Mouse (Mus musculus): ENCODE measurements at regions not wholly inside any gene's neighbourhood (a gene's known extent, or its start where the extent isn't known, plus 50 kb on each side); places are given as distances from the start of the nearest gene placed in this dataset.

GRCm38 (mm10) chr2:75341726-75342280 is 317.3 kb upstream of the Hnrnpa3 start:
- DNase-seq (ENCODE audit: low read depth): no peak

GRCm38 (mm10) chr2:75350902-75351301 is 308.2 kb upstream of the Hnrnpa3 start:
- DNase-seq (ENCODE audit: low read depth): no peak

- DNase-seq (ENCODE audit: low read depth): no peak
These were observed 307.1 kb upstream of the Hnrnpa3 start for GRCm38 (mm10) chr2:75351965-75352364.

DNA sequence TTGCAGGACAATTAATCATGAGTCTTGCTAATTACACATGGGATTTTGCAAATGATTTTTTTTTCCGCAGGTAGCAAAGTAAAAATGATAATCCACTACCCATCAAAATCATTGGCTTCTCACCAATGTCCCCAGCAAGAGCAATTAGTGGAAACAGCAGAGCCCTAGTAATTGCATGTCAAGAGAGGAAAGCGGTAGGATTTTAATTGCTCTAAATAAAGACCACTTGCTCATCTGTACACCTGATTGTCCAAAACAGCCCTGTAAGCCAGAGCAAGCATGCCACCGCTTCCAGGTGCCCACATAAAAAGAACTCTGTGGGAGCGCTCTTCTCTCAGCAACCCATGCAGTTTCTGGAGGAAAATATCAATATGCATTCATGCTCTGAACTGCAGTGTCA is 306.5 kb upstream of the Hnrnpa3 start:
- DNase-seq (ENCODE audit: low read depth): no peak

GRCm38 (mm10) chr2:75356691-75357375 is 302.2 kb upstream of the Hnrnpa3 start:
- DNase-seq (ENCODE audit: low read depth): no peak

DNA sequence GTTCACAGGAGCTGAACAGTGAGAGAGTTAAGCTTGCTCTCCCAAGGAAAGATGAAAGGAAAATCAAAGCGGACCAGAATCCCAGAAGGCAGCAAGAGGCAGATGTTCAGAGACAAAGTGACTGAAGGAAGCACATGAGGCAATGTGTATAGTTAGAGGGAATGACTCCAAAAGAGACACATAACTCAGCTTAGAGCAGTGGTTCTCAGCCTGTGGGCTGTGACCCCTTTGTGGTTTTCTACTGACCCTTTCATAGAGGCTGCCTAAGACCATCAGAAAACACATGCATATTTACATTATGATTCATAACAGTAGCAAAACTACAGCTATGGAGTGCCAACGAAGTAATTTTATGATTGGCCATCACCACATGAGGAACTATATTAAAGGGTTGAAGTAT is 301.5 kb upstream of the Hnrnpa3 start:
- DNase-seq (ENCODE audit: low read depth): no peak

GRCm38 (mm10) chr2:75360936-75361335 is 298.1 kb upstream of the Hnrnpa3 start:
- DNase-seq (ENCODE audit: low read depth): no peak

GRCm38 (mm10) chr2:75376666-75377065 is 282.4 kb upstream of the Hnrnpa3 start:
- DNase-seq (ENCODE audit: low read depth): no peak

DNA sequence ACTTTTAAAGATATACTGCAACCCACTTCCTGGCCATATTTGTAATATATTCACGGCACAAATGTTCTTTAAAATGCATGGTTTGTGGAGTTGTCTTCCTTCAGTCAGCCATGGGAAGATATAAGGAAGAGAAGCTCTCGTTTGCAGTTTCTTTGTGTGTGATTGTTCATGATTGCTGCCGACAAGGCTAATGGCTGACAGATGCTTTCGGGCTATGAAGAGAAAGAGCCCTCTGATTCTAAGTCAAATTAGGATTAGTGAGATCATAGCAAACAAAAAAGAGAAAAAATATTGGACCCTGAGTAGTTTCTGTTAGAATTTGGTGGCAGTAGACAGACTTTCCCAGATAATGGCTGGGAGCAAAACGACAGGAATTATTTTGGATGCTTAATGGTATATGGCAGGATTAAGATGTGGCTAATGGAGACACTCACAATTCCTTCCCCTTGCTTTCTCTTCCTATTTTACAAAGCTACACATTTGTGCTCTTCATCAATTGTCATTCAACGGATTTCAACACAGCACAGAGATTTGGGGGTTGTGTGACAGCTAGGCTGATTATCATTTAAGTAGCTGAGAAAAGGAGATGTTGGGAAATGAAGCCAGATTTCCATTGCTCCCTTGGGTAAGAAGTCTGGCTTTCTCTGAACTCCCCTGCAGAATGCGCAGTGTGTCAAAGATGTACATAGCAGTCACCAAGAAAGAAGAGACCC is 273.4 kb upstream of the Hnrnpa3 start:
- DNase-seq (ENCODE audit: low read depth): no peak

- DNase-seq (ENCODE audit: low read depth): no peak
These were observed 272.4 kb upstream of the Hnrnpa3 start for GRCm38 (mm10) chr2:75386636-75387035.

DNA sequence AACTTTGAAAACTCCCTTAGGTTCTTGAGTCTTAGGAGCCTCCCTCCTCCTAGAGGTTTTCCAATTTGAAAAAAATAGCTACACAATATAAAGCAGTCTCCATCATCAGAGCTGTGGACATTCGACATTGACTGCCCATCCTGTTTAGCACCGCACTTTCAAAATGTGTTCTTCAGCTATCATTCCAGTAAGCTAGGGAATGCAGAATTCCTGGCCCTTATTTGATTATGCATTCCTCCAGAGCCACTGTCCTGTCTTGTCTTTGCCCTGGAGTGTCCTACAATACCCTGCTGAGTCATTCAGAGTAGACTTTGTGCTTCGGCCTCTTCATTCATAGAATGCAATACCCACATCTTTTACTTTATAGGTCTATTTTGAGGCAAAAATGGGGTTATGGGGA is 267.0 kb upstream of the Hnrnpa3 start:
- DNase-seq (ENCODE audit: low read depth): no peak

DNA sequence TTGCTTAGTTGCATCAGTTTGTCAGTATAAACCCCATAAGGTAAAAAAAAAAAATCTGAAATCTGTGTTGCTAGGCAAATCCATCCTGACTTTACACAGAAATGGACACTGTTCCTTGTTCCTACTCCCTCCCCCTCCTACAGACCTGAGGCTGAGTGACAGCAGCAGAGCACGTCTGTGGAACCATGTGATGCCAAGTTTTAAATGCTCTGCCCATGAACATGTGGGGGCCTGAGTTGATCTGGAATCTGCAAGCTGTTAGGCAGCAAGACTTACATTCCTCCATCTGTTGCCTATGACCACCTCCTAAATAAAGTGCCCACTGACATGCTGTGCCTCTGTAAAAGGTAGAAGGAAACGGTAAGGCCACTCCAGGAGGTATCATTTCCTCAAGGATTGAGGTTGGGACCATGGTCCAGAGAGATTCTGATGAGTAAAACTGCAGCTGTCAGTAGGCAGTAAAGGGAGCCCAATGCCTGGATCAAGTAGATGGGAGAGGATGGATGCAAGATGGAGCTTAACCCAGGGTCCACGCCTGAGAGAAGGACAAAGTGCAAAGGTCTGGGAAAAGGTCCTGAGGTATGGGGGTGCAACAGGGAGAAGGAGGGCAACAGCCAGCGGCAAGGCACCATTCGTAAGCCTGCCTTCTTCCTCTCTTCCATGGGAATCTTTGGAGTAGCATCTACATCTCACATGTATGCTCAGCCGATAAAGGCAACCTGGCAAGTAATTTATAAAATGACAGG is 264.0 kb upstream of the Hnrnpa3 start:
- DNase-seq (ENCODE audit: low read depth): no peak

DNA sequence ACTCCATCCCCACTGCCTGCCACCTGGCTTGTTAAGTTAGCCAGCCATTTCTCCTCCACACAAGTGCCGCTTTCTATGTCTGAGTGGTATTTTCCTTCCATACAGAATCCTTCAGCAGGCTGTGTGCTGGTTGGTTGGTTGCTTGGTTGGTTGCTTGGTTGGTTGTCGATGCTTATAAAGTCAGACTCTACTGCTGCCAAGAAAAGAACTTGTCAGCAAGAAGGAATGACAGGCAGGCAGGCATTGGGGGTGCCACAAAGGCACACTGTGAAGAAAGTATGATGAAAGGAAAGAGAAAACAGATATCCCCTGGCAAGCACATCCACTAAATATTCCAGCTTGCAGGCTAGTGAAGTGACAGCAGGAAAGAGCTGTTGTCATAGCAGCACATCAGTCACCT is 263.0 kb upstream of the Hnrnpa3 start:
- DNase-seq (ENCODE audit: low read depth): no peak

GRCm38 (mm10) chr2:75400291-75400870 is 258.7 kb upstream of the Hnrnpa3 start:
- DNase-seq (ENCODE audit: low read depth): no peak

DNA sequence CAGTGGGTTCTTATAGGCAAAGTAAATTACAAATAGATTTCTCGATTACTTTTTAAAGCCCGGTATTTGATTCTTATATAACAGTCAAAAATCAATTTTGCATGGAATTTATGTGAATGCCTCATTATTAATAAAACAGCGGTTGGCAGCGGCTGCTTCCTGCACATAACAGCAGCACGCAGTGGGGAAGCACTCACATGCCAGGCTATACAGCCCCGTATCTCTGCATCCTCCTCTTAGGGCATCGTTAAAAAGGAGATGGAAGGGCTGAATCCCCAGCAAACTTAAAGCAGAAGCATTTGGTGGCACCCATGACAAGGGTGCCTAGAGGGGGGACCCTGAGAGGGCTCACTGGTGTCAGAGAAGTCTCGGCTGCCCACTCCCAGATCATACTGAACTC is 255.3 kb upstream of the Hnrnpa3 start:
- no peak for DNase-seq (ENCODE audit: low read depth)

DNA sequence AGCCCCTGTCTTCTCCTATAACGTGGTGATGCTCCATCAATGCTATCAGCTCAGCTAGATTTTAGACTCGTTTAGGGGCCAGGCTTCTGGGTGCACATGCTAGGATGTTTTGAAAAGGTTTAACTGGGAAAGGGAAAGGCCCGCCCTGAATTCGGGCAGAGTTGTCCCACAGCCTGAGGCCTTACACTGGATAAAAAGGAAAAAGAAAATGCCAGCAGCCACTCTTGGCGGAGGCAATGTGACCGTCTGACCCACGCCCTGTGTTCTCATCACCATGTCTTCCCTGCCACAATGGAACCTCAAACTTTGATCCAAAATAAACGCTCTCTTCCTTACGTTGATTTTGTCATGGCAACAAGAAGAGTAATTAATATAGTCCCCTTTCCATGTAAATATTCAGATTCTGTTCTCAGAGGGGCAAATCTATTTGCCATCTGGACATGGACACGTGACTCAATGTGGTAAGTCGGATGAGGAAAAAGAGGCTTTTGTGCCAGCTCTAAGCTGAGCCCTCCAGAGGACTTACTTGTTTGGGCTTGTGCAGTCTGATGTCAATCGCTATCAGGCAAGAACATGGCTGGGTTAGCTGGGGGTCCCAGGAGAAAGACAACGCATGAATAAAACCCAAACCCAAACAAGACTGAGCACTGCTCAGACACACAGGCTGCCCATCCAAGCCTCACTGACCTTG is 253.4 kb upstream of the Hnrnpa3 start:
- DNase-seq (ENCODE audit: low read depth): no peak

- DNase-seq (ENCODE audit: low read depth): no peak
These were observed 252.2 kb upstream of the Hnrnpa3 start for GRCm38 (mm10) chr2:75406721-75407455.

GRCm38 (mm10) chr2:75407560-75407959 is 251.5 kb upstream of the Hnrnpa3 start:
- no peak for DNase-seq (ENCODE audit: low read depth)

GRCm38 (mm10) chr2:75408016-75408415 is 251.0 kb upstream of the Hnrnpa3 start:
- DNase-seq (ENCODE audit: low read depth): no peak

DNA sequence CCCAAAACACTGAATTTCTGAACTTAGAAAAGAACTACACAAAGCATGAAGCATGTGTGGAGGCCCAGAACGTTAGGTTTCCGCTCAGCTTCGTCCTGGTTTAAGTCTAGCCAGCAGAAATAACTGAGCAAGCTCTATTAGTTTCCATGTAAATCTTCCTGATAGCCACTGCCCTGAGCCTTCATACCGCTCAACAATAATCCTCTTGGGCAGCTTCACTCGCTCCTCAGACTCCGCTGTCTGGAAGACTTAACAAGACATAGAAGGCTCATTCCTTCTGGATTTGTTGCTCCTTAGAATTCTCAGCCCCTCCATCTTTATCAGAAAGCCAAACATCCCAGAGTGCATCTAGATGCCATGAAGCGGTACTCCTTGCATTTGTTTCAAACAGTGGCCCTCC is 249.3 kb upstream of the Hnrnpa3 start:
- DNase-seq (ENCODE audit: low read depth): no peak

- DNase-seq (ENCODE audit: low read depth): no peak
These were observed 246.3 kb upstream of the Hnrnpa3 start for GRCm38 (mm10) chr2:75412735-75413134.
